Mouse (Mus musculus) forebrain, embryonic 15.5 days (tissue): ENCODE results near the gene Midn. TPM values are rescaled to one million over a fixed set of nuclear protein-coding genes. Genes with fewer than 3 reads are reported as not detected.
A peak's percentile ranks its signal among the peaks of the same experiment; 100 is the strongest.

Source experiments
- ATAC-seq: fragments of 200-750 bp; cut with Nextera tagmentation; replicated peaks from 2 replicates; pipeline ENCODE4 v1.8.0; 2017; ENCODE audit warnings: mild to moderate bottlenecking, moderate TSS enrichment, moderate library complexity
- H3K27ac ChIP-seq: fragments of 300-500 bp; sonication (generic); replicated peaks from 2 replicates; pipeline ENCODE4 v1.5.1; 2015; ENCODE audit warnings: mild to moderate bottlenecking, inconsistent platforms
- H3K27me3 ChIP-seq: fragments of 300-500 bp; sonication (generic); 2 replicates; pipeline ENCODE4 v1.6.1; 2015; ENCODE audit warnings: inconsistent platforms
- H3K36me3 ChIP-seq: fragments of 300-500 bp; sonication (generic); 2 replicates; pipeline ENCODE4 v1.6.1; 2015; ENCODE audit warnings: mild to moderate bottlenecking, inconsistent platforms
- H3K4me1 ChIP-seq: fragments of 300-500 bp; sonication (generic); 2 replicates; pipeline ENCODE4 v1.6.1; 2015; ENCODE audit warnings: inconsistent platforms
- H3K4me2 ChIP-seq: fragments of 300-500 bp; sonication (generic); replicated peaks from 2 replicates; pipeline ENCODE4 v1.6.1; 2015; ENCODE audit warnings: mild to moderate bottlenecking, inconsistent platforms
- H3K4me3 ChIP-seq: fragments of 300-500 bp; sonication (generic); 2 replicates; pipeline ENCODE4 v1.5.1; 2015; ENCODE audit warnings: mild to moderate bottlenecking, inconsistent platforms
- H3K9ac ChIP-seq: fragments of 300-500 bp; sonication (generic); replicated peaks from 2 replicates; pipeline ENCODE4 v1.6.1; 2015; ENCODE audit warnings: mild to moderate bottlenecking, inconsistent platforms
- H3K9me3 ChIP-seq: fragments of 300-500 bp; sonication (generic); 2 replicates; pipeline ENCODE4 v1.6.1; 2016; ENCODE audit warnings: inconsistent platforms
- WGBS: fragments of 180-500 bp; shearing (Covaris S2); methylation state at CpG from one replicate; pipeline ENCODE4 v1.1.7; 2015; ENCODE audit warnings: mixed read lengths; 5-methylcytosine and 5-hydroxymethylcytosine counted together
- polyA plus RNA-seq: library from polyadenylated mRNA; unstranded; fragments of >200 nt; fragmentation: Nextera tagmentation; extraction: Ambion mirVana; gene quantifications from 2 replicates; pipeline ENCODE4 v1.2.1, GENCODE M21; 2015

Gene Midn
- polyA plus RNA-seq, result 33.0 and 34.9 TPM in 2 replicates

DNA sequence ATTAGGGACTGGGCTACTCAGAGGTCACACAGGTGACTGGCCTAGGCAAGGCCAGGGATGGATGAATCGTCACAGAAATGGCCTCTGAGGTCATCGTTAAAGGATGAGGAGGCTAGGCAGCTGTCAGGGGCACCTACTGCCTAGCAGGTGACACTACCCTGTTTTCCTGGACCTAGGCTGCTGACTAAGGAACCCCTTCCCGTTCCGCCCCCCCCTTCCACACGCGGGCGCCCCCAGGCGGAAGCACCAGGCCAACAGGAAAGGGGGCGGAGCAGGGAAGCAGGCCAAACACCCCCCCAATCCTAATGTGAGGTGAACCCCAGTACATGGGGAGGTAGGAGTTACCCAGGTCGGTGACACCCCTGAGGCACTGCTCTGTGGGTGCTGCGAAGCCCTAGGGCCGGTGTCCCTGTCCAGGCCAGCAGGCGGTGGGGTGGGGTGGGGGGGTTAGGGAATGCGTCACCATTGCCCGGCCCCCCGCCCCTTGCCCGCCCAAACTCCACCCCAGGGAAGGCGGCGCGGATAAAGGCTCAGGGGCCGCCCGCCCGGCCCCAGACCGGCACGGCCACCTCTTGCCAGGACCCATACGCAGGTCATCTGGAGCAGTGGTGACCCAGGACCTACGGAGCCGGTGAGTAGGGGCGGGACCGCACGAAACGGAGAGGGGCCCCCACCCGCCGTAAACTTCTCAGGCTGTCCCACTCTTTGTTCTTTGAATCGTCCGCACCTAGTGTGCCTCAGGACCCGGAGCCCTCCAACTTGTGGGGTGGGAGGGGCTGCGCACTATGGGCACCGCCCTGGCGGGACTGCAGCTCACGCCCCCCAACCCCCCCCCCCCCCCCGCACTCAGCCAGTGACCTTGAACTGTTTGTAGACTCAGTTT, at the start of gene Midn:
TSS of gene Midn (plus strand) at position 554 of the 883 bp plus-strand sequence.
- Histone ChIP-seq H3K4me2 (peak within 1 kb of the TSS; percentile 66), H3K36me3 (peaks cover 28% of the 10 kb centered on the region), H3K4me3 (peak within 1 kb of the TSS; percentile 80), H3K27me3 (no peaks in the 10 kb centered on the region), H3K9me3 (no peaks in the 10 kb centered on the region), H3K4me1 (peaks cover 41% of the 10 kb centered on the region), H3K27ac (peak within 1 kb of the TSS; percentile 100), H3K9ac (peak within 1 kb of the TSS; percentile 98)
- WGBS, result under 1% methylated on average over 41 of the region's 42 CpGs
- peak; percentile 20 for ATAC-seq

DNA sequence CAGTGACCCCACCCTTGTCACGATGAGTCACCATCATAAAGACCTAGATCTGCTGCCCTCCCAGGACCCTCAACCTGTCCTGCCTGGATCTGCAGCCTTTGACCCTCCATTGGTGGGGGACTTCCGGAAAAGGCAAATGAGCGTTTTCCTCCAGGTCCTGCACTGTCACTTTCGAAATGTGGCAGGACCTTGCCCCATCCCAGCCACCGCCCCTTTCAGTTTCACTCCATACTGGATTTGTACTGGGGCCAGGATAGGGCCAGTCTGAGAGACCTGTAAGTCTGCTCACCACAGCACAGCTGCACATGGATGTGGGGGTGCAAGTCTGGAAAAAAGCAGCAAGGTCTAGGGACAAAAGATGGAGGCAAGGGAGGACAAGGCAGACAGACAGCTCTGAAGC, 49.4 kb upstream of the Midn start:
- H3K27me3 ChIP-seq, result no peaks in the 10 kb centered on the region
- ATAC-seq, result no peak
- H3K9me3 ChIP-seq, result no peaks in the 10 kb centered on the region
- no peak overlapping the region for H3K4me2 ChIP-seq
- H3K4me1 ChIP-seq, result peaks cover 23% of the 10 kb centered on the region
- no peak overlapping the region for H3K27ac ChIP-seq
- 93% methylated on average over 5 of the region's 5 CpGs for WGBS
- H3K9ac ChIP-seq, result no peak overlapping the region
- H3K36me3 ChIP-seq, result no peaks in the 10 kb centered on the region
- H3K4me3 ChIP-seq, result no peak overlapping the region

DNA sequence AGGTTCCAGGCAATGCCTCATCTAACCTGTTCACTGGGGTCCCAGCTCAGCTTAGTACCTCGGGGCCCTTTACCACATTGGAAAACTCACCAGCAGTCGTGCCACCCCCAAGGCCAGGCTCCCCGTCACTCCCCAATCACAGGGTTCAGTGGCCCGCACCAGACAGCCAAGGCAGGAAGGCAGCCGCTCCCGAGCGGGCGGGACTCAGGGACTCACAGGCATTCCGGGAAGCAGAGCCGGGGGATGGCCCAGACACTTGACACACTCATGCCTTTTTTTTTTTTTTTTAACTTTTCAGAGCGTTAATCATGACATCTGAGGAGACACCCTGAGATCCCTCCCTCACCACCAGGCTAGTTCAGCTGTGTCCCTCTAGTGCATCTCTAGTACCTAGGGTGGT, 47.1 kb upstream of the Midn start:
- H3K27ac ChIP-seq, result no peak overlapping the region
- H3K27me3 ChIP-seq, result no peaks in the 10 kb centered on the region
- 0 out of 2 replicates have a peak overlapping the region, but pooled peaks have one; percentile 91 for H3K4me2 ChIP-seq
- no peak overlapping the region for H3K9ac ChIP-seq
- no peak overlapping the region for H3K4me3 ChIP-seq
- ATAC-seq, result no peak
- 71% methylated on average over 11 of the region's 11 CpGs for WGBS
- H3K9me3 ChIP-seq, result no peaks in the 10 kb centered on the region
- H3K36me3 ChIP-seq, result no peaks in the 10 kb centered on the region
- peaks cover 23% of the 10 kb centered on the region for H3K4me1 ChIP-seq

DNA sequence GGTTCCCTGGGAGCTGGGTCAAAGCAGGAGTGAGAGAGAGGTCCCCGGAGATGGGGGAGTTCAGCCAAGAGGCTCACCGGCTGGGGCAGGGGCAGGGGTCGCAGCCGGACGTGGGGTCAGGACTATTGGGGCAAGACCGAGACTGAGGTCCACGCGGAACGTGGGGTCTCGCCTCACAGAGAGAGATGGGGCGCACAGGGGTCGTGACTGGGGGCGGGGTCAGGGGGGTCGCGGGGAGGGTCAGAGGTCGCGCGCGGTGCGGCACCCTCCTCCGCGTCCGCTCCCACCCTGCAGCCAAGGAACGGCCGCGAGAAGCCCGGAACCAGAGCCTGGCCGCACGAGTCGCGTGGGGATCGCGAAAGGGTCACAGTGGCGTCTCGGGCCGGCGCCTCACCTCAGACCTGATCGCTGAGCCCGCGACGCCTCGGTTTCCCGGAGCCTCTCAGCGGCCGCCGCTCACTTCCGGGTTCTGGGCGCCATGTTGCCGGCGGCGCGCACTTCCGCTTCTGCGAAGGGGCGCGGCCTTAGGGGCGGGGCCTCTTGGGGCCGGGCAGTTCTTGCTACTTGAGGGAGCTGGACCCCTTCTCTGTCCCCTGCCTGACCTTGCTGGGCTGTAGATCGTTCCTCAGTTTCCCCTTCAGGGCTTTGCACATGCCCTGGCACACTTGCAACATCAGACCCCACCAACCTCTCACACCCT, 45.7 kb upstream of the Midn start:
- H3K4me1 ChIP-seq, result peaks cover 21% of the 10 kb centered on the region
- peak overlapping the region; percentile 91 for H3K4me2 ChIP-seq
- H3K9me3 ChIP-seq, result no peaks in the 10 kb centered on the region
- H3K27ac ChIP-seq, result peak overlapping the region; percentile 57
- no peaks in the 10 kb centered on the region for H3K36me3 ChIP-seq
- peak overlapping the region; percentile 86 for H3K4me3 ChIP-seq
- peak; percentile 88 for ATAC-seq
- 0% methylated on average over 52 of the region's 59 CpGs for WGBS
- H3K27me3 ChIP-seq, result no peaks in the 10 kb centered on the region
- H3K9ac ChIP-seq, result peak overlapping the region; percentile 86

DNA sequence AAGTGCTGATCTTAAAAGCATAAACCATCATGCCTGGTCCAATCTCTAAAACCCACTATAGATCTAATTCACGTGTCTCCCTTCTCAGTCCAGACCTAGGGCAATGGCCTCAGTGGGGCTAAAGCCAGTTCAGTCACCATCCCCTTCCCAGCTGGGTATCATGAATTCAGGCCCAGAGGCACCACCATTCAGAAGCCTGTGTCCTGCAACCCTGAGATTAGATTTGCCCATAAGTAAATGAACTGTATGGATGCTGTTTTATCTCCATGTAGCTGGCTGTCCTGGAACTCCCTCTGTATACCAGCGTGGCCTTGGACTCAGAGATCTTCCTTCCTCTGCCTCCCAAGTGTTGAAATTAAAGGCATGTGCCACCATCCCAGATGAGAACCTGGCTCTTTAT, 45.0 kb upstream of the Midn start:
- H3K27me3 ChIP-seq, result no peaks in the 10 kb centered on the region
- peak overlapping the region; percentile 91 for H3K4me2 ChIP-seq
- WGBS, result 81% methylated on average over 2 of the region's 2 CpGs
- H3K4me1 ChIP-seq, result peaks cover 18% of the 10 kb centered on the region
- H3K9ac ChIP-seq, result no peak overlapping the region
- no peaks in the 10 kb centered on the region for H3K9me3 ChIP-seq
- no peak for ATAC-seq
- peak overlapping the region; percentile 86; the same call in 1 of the 2 replicates for H3K4me3 ChIP-seq
- no peaks in the 10 kb centered on the region for H3K36me3 ChIP-seq
- peak overlapping the region; percentile 57 for H3K27ac ChIP-seq

DNA sequence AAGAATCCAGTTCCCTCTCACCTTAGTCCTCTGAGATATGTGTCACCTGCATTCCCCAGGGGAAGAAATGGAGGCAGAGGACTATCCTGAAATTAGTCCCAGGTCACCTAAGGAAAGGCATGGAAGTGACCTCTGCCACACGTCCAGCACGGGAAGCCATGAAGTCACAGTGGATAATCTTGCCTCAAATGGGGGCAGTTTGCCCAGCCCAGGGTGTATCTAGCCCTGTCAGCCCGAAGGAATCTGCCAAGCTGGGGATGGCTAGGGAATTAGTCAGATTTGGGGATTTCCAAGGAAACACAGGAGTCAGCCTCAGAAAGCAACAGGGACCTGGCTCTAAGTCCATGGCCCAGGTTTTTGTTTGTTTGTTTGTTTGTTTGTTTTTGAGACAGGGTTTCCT, 43.9 kb upstream of the Midn start:
- Histone ChIP-seq H3K27ac (no peak overlapping the region), H3K4me1 (peaks cover 18% of the 10 kb centered on the region), H3K4me2 (no peak overlapping the region), H3K27me3 (no peaks in the 10 kb centered on the region), H3K9ac (no peak overlapping the region), H3K4me3 (no peak overlapping the region), H3K9me3 (no peaks in the 10 kb centered on the region), H3K36me3 (no peaks in the 10 kb centered on the region)
- 90% methylated on average over 3 of the region's 3 CpGs for WGBS
- ATAC-seq, result no peak

DNA sequence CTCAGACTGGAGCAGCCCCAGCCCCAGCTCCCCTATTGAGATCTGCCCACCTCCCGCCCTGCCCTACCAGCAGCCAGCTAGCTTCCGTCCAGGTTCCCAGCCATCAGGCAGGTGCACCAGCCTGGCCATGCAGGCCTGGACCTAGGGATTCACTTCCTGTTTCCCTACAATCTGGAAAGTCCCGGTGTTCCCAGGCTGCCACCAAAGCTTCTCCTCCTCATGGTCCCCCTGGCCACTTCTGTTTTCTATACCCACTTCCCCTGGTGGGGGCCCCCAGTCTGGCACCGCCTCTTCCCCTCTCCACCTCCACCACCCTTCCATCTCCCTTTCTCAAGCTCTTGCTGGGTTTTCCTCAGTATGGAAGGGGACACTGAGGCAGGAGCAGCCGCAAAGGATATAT, 42.6 kb upstream of the Midn start, which contains the start of gene Sbno2:
TSS of gene Sbno2 (minus strand) at position 112 of the 400 bp plus-strand sequence.
- peaks cover 18% of the 10 kb centered on the region for H3K4me1 ChIP-seq
- no peak within 1 kb of the TSS for H3K27ac ChIP-seq
- H3K9me3 ChIP-seq, result no peaks in the 10 kb centered on the region
- no peaks in the 10 kb centered on the region for H3K27me3 ChIP-seq
- no peak within 1 kb of the TSS for H3K4me2 ChIP-seq
- no peak within 1 kb of the TSS for H3K9ac ChIP-seq
- ATAC-seq, result no peak
- no peaks in the 10 kb centered on the region for H3K36me3 ChIP-seq
- no peak within 1 kb of the TSS for H3K4me3 ChIP-seq
- 71% methylated on average over 5 of the region's 5 CpGs for WGBS

DNA sequence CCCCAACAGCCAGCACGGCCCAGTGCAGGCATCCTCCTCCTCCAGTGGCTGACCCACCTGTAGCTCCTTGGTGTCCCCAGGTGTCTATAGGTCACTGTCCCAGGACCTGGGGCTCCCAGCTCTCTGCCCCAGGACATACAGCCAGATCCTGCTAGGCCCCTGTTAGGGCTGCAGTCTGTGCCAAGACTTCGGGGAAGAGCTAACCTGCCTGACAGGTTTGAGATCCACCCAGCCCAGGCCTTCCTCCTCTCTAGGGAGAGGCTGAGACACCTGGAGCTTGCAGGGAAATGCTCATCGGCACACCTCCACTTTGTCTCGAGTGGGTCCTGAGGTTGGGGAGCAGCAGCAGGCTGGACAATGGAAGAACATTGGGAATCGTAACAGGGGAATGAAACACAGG, 42.1 kb upstream of the Midn start:
- ATAC-seq, result no peak
- Histone ChIP-seq H3K27me3 (no peaks in the 10 kb centered on the region), H3K9ac (no peak overlapping the region), H3K27ac (no peak overlapping the region), H3K4me2 (no peak overlapping the region), H3K36me3 (no peaks in the 10 kb centered on the region), H3K4me1 (peaks cover 15% of the 10 kb centered on the region), H3K9me3 (no peaks in the 10 kb centered on the region), H3K4me3 (no peak overlapping the region)
- WGBS, result 77% methylated on average over 5 of the region's 5 CpGs

DNA sequence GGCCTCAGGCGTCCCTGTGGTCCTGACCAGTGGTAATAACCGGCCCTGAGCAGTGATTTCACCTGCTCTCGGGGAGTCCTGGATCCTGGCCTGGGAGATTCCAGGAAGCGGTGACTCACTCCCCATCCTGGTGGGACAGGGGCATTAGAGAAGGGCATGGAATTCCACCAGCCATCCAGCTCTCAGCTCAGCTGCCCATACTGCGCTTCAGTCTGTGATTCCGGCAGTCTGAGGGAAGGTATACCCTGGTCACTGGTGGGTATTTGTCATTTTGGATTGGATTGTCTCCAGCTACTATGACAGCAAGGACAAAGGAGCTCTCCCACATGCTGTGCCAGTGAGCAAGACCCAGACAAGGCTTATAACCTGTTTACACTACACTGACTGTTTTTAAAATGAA, 40.4 kb upstream of the Midn start:
- no peaks in the 10 kb centered on the region for H3K36me3 ChIP-seq
- H3K4me2 ChIP-seq, result no peak overlapping the region
- no peaks in the 10 kb centered on the region for H3K27me3 ChIP-seq
- no peak overlapping the region for H3K9ac ChIP-seq
- H3K4me1 ChIP-seq, result 0 out of 2 replicates have a peak, but pooled peaks cover 3% of the 10 kb centered on the region
- H3K9me3 ChIP-seq, result no peaks in the 10 kb centered on the region
- no peak overlapping the region for H3K27ac ChIP-seq
- 69% methylated on average over 6 of the region's 6 CpGs for WGBS
- ATAC-seq, result no peak
- no peak overlapping the region for H3K4me3 ChIP-seq

DNA sequence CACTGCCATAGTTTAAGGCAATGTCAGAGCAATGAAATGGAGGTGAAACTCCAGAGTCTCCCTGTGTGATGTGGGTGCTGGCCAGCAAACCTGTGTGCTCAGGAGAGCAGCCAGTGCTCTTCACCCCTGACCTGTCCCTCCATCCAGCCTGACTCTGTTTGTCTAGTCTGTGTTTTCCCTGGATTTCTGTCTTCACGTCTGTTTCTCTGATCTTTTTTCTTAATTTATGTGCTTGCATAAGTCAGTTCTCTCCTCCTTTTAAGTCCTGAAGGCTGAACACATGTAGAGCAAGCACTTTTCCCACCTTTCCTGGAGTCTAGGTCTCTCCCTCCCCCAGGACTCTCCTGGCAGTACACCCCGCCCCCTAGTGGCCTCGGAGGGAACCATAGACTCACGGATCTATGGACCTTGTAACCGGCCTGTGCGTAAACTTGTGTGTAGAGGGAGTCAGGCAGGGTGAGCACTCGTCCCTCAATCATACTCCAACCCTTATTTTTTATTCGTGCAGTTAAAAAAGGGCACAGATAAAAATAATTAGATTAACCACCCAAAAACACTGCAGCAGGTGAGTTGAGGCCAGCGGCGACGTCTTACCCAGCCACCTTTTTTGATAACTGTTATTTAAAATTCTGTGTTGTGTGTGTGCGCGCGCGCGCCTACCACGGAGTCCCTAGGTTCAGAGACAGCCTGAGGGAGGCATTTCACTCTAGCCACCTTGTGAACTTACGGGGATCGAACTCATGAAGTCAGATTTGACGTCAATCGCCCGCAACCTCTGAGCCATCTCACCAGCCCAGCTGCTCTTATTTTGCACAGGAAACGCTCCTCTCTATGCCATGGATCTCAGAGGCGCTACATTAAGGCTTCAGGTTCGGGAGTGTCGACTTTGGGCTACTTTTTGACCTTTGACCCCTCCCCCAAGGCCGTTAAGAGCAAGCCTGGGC, 33.5 kb upstream of the Midn start:
- ATAC-seq, result peak; percentile 57
- WGBS, result 2% methylated on average over 27 of the region's 27 CpGs
- no peaks in the 10 kb centered on the region for H3K27me3 ChIP-seq
- no peaks in the 10 kb centered on the region for H3K36me3 ChIP-seq
- peaks cover 40% of the 10 kb centered on the region for H3K4me1 ChIP-seq
- peak overlapping the region; percentile 57 for H3K27ac ChIP-seq
- peak overlapping the region; percentile 68 for H3K4me3 ChIP-seq
- no peaks in the 10 kb centered on the region for H3K9me3 ChIP-seq
- H3K9ac ChIP-seq, result peak overlapping the region; percentile 30
- peak overlapping the region; percentile 88 for H3K4me2 ChIP-seq

DNA sequence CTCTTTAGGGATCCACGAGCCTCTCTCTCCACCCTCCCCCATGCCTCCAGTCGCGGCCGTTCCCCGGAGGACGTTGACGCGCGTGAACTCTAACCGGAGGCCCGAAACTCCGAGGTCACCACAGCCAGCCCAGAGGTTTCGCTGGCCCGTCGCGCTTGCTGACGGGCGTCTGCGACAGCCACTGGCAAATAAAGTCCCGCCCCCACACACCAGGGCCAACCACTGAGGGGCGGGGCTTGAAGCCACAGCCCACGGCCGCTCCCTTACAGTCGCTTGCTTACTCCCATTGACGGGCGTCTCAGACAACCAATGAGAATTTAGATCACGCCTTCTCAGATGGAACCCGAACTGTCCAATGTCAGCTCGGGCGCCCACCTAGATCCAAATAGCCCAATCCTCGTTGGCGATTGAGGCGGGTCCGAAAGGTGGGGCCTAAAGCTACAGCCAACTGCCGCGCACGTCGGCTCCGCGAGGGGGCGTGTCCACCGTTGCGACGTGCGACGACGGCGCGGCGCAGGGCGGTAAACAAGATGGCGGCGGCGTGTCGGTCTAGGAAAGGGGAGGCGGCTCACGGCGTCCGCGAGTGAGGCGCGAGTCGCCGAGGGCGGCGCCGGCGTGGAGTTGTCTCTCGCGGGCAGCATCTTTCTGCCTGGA, 32.7 kb upstream of the Midn start, which contains the start of gene Stk11:
TSS of gene Stk11 (plus strand) at position 514 of the 654 bp plus-strand sequence.
- Histone ChIP-seq H3K4me3 (peak within 1 kb of the TSS; percentile 68), H3K4me1 (peaks cover 47% of the 10 kb centered on the region), H3K9me3 (no peaks in the 10 kb centered on the region), H3K36me3 (no peaks in the 10 kb centered on the region), H3K9ac (peak within 1 kb of the TSS; percentile 77), H3K27ac (peak within 1 kb of the TSS; percentile 83), H3K27me3 (no peaks in the 10 kb centered on the region), H3K4me2 (peak within 1 kb of the TSS; percentile 88)
- peak; percentile 98 for ATAC-seq
- under 1% methylated on average over 70 of the region's 70 CpGs for WGBS
